ENCODE assay signal across 10 mouse cellular contexts in the genomic region with DNA sequence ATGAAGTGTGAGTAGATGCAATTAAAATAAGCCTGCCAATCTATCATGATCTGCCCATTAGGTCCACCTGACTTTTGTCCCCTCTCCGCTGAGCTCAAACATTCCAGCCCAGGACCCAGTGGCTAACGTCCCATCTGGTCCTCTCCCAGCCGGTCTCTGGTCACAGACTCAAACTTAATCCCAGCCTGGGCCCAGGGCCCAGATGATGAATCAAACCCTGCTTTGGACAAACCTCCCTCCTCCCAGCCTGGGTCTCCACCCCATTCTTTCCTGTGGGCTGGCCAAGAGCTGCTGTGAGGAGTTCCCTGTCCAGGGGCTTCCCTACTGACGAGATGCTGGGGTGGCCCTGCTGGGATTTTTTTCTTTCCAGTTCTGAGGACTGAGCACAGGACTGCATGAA. TPM values are rescaled to one million over a fixed set of nuclear protein-coding genes. Genes with fewer than 3 reads are reported as not detected.
DNase-seq lines count a peak whose midpoint lies in the region; ATAC-seq and TF ChIP-seq lines count a peak whose summit lies in the region.
"Had no signal": no experiment of that assay in that cellular context is flagged by ENCODE, and none has a peak within 500 bp of the region (broad histone marks: within the 10 kb centered on the region; RNA-seq: fewer than 3 reads in every experiment).

No protein-coding gene starts in this region.

- H3K27ac ChIP-seq in hindbrain, embryonic 12.5 days, result no peak overlapping the region
- no peak overlapping the region for H3K27ac ChIP-seq in hindbrain, embryonic 11.5 days (ENCODE audit: low read depth, low read length)
- no peak overlapping the region for H3K27ac ChIP-seq in ES-Bruce4 (ENCODE audit: insufficient read depth, low read length)
- no peak overlapping the region for H3K27ac ChIP-seq in lung, embryonic 14.5 days (ENCODE audit: low read depth)
- H3K27ac ChIP-seq: neural tube, embryonic 12.5 days had no signal

- H3K36me3 ChIP-seq in hindbrain, embryonic 12.5 days, result no peaks in the 10 kb centered on the region
- no peaks in the 10 kb centered on the region for H3K36me3 ChIP-seq in hindbrain, embryonic 11.5 days (ENCODE audit: control insufficient read depth, insufficient read depth, low read length)
- no peaks in the 10 kb centered on the region for H3K36me3 ChIP-seq in ES-Bruce4 (ENCODE audit: control insufficient read depth, insufficient read depth, low read length, poor library complexity, severe bottlenecking)
- no peaks in the 10 kb centered on the region for H3K36me3 ChIP-seq in lung, embryonic 14.5 days (ENCODE audit: insufficient read depth)
- H3K36me3 ChIP-seq: neural tube, embryonic 12.5 days had no signal

- H3K27me3 ChIP-seq in hindbrain, embryonic 12.5 days, result peaks cover 3% of the 10 kb centered on the region
- H3K27me3 ChIP-seq in hindbrain, embryonic 11.5 days (ENCODE audit: control insufficient read depth, insufficient read depth, low read length), result no peaks in the 10 kb centered on the region
- H3K27me3 ChIP-seq in ES-Bruce4 (ENCODE audit: control insufficient read depth, insufficient read depth, low read length, poor library complexity, severe bottlenecking), result no peaks in the 10 kb centered on the region
- no peaks in the 10 kb centered on the region for H3K27me3 ChIP-seq in lung, embryonic 14.5 days (ENCODE audit: insufficient read depth, low read length)

- no peak overlapping the region for H3K4me2 ChIP-seq in hindbrain, embryonic 12.5 days (replicated peaks)
- H3K4me2 ChIP-seq in hindbrain, embryonic 11.5 days (replicated peaks; ENCODE audit: low read depth, low read length), result no peak overlapping the region
- H3K4me2 ChIP-seq in lung, embryonic 14.5 days, result no peak overlapping the region
- H3K4me2 ChIP-seq: neural tube, embryonic 12.5 days had no signal

- TF ChIP-seq EP300 in ES-Bruce4 (IDR thresholded peaks at IDR 0.05; ENCODE audit: insufficient read depth, low read depth, low read length), result no peak

- 0 out of 2 replicates have a peak, but pooled peaks have one; percentile 17 for ATAC-seq in hindbrain, embryonic 12.5 days (ENCODE audit: low FRiP score)
- no peak for ATAC-seq in hindbrain, embryonic 11.5 days (ENCODE audit: low FRiP score)
- ATAC-seq in lung, embryonic 14.5 days (ENCODE audit: insufficient read depth), result peak; percentile 23; the same call in 1 of the 2 replicates
- ATAC-seq in activated CD4-positive, CD25-positive, alpha-beta regulatory T cell, adult 4 months, result no peak

- no peak for TF ChIP-seq POLR2A in ES-Bruce4 (IDR thresholded peaks at IDR 0.05; ENCODE audit: insufficient read depth, low read length)
- no peak for TF ChIP-seq POLR2A in brain, embryonic 14.5 days (IDR thresholded peaks at IDR 0.05; ENCODE audit: borderline replicate concordance, extremely low read depth, insufficient read depth, insufficient read length, poor library complexity, severe bottlenecking)

- H3K9ac ChIP-seq in hindbrain, embryonic 12.5 days, result no peak overlapping the region
- H3K9ac ChIP-seq in hindbrain, embryonic 11.5 days (ENCODE audit: low read depth, low read length), result no peak overlapping the region
- H3K9ac ChIP-seq in ES-Bruce4 (ENCODE audit: low read depth, poor library complexity, severe bottlenecking), result no peak overlapping the region
- H3K9ac ChIP-seq in lung, embryonic 14.5 days, result no peak overlapping the region
- H3K9ac ChIP-seq: neural tube, embryonic 12.5 days had no signal

- no peak for DNase-seq in hindbrain, embryonic 11.5 days (ENCODE audit: low spot score)
- DNase-seq in brain, embryonic 14.5 days (ENCODE audit: low read depth), result peak; percentile 37
- DNase-seq in lung, embryonic 14.5 days, result peak; percentile 50
- no peak for DNase-seq in layer of hippocampus, postnatal 14 days (ENCODE audit: low spot score in 2 of 2)
- DNase-seq in thymus, adult 18-20 months, result no peak

- WGBS in hindbrain, embryonic 12.5 days, result 33% methylated on average over 4 of the region's 4 CpGs
- WGBS in hindbrain, embryonic 11.5 days, result 42% methylated on average over 4 of the region's 4 CpGs
- 29% methylated on average over 4 of the region's 4 CpGs for WGBS in lung, embryonic 14.5 days

- no peak overlapping the region for H3K4me3 ChIP-seq in hindbrain, embryonic 12.5 days
- no peak overlapping the region for H3K4me3 ChIP-seq in hindbrain, embryonic 11.5 days (ENCODE audit: low read depth, low read length)
- 0 out of 2 replicates have a peak overlapping the region, but pooled peaks have one; percentile 4 for H3K4me3 ChIP-seq in ES-Bruce4 (ENCODE audit: low read depth, low read length)
- H3K4me3 ChIP-seq in lung, embryonic 14.5 days (ENCODE audit: low read depth, low read length), result no peak overlapping the region
- H3K4me3 ChIP-seq: neural tube, embryonic 12.5 days had no signal

- H3K9me3 ChIP-seq in hindbrain, embryonic 12.5 days (replicated peaks), result no peaks in the 10 kb centered on the region
- H3K9me3 ChIP-seq in hindbrain, embryonic 11.5 days (ENCODE audit: control insufficient read depth, low read length), result no peaks in the 10 kb centered on the region
- no peaks in the 10 kb centered on the region for H3K9me3 ChIP-seq in ES-Bruce4 (replicated peaks; ENCODE audit: control insufficient read depth, insufficient read depth, low read length, poor library complexity, severe bottlenecking)
- no peaks in the 10 kb centered on the region for H3K9me3 ChIP-seq in lung, embryonic 14.5 days (ENCODE audit: low read depth, low read length)
- H3K9me3 ChIP-seq: neural tube, embryonic 12.5 days had no signal

- TF ChIP-seq CTCF in ES-Bruce4 (IDR thresholded peaks at IDR 0.05; ENCODE audit: low read depth, low read length), result no peak
- no peak for TF ChIP-seq CTCF in brain, embryonic 14.5 days (IDR thresholded peaks at IDR 0.05; ENCODE audit: borderline replicate concordance, extremely low read depth, insufficient read depth, insufficient read length)
- no peak for TF ChIP-seq CTCF in lung, embryonic 14.5 days (IDR thresholded peaks at IDR 0.05; ENCODE audit: low read depth)

- H3K4me1 ChIP-seq in hindbrain, embryonic 12.5 days, result no peaks in the 10 kb centered on the region
- H3K4me1 ChIP-seq in hindbrain, embryonic 11.5 days (replicated peaks; ENCODE audit: control insufficient read depth, insufficient read depth, low read length), result no peaks in the 10 kb centered on the region
- no peaks in the 10 kb centered on the region for H3K4me1 ChIP-seq in ES-Bruce4 (ENCODE audit: control insufficient read depth, insufficient read depth, low read length)
- peaks cover 8% of the 10 kb centered on the region; the same call in 1 of the 2 replicates for H3K4me1 ChIP-seq in lung, embryonic 14.5 days (ENCODE audit: insufficient read depth)

RNA-seq across cellular contexts. Expression of gene Sec14l5, which starts 7.2 kb away (rescaled TPM):
- polyA plus RNA-seq in hindbrain, embryonic 12.5 days (2016; fragmentation: Nextera tagmentation; extraction: Ambion mirVana), result 1.1 and 1.4 TPM in 2 replicates
- polyA plus RNA-seq in hindbrain, embryonic 11.5 days (2014; fragmentation: Nextera tagmentation; extraction: Ambion mirVana), result 0.54 and 0.62 TPM in 2 replicates
- 2.4 and 3.0 TPM in 2 replicates for polyA plus RNA-seq in ES-Bruce4 (2011; ENCODE audit: insufficient read depth, insufficient read length, low read depth, missing spikeins)
- 1.1 and 1.7 TPM in 2 replicates for polyA plus RNA-seq in brain, embryonic 14.5 days (2012; rRNA removed)
- polyA plus RNA-seq in lung, embryonic 14.5 days (2014; fragmentation: Nextera tagmentation; extraction: Ambion mirVana), result 0.49 and 0.86 TPM in 2 replicates
- polyA plus RNA-seq in activated CD4-positive, CD25-positive, alpha-beta regulatory T cell, adult 4 months (2017; shearing (Covaris generic)), result not detected
- total RNA-seq in layer of hippocampus, postnatal 14 days (2021), result 1 to 10 TPM; 2.4 to 3.4 TPM
- polyA plus RNA-seq: large intestine, adult 2 months had no signal

RNA-seq across cellular contexts. Expression of gene Ppl, which starts 7.5 kb away (rescaled TPM):
- 1.3 and 1.7 TPM in 2 replicates for polyA plus RNA-seq in hindbrain, embryonic 12.5 days (2016; fragmentation: Nextera tagmentation; extraction: Ambion mirVana)
- 0.81 and 1.2 TPM in 2 replicates for polyA plus RNA-seq in hindbrain, embryonic 11.5 days (2014; fragmentation: Nextera tagmentation; extraction: Ambion mirVana)
- polyA plus RNA-seq in ES-Bruce4 (2011; ENCODE audit: insufficient read depth, insufficient read length, low read depth, missing spikeins), result 11.4 and 12.1 TPM in 2 replicates
- polyA plus RNA-seq in brain, embryonic 14.5 days (2012; rRNA removed), result 0.71 and 1.2 TPM in 2 replicates
- polyA plus RNA-seq in lung, embryonic 14.5 days (2014; fragmentation: Nextera tagmentation; extraction: Ambion mirVana), result 3.7 and 4.7 TPM in 2 replicates
- under 1 TPM in 1 of 2 experiments, not detected in 1; 0.17 TPM for polyA plus RNA-seq in activated CD4-positive, CD25-positive, alpha-beta regulatory T cell, adult 4 months (2017; shearing (Covaris generic))
- total RNA-seq in layer of hippocampus, postnatal 14 days (2021), result under 1 TPM; 0.91 to 0.99 TPM

Comparison
In these comparisons a context has a peak if more than half of its experiments do, and no peak if none do; other contexts are left out.
1. ATAC-seq: peak in hindbrain, embryonic 12.5 days (single experiment) and lung, embryonic 14.5 days (single experiment); none in hindbrain, embryonic 11.5 days (single experiment) and activated CD4-positive, CD25-positive, alpha-beta regulatory T cell, adult 4 months (single experiment).
2. DNase-seq: peak in brain, embryonic 14.5 days (single experiment) and lung, embryonic 14.5 days (single experiment); none in hindbrain, embryonic 11.5 days (single experiment), layer of hippocampus, postnatal 14 days (0 of 2) and thymus, adult 18-20 months (0 of 2).